ENCODE assay signal across 13 mouse cellular contexts in the genomic region with DNA sequence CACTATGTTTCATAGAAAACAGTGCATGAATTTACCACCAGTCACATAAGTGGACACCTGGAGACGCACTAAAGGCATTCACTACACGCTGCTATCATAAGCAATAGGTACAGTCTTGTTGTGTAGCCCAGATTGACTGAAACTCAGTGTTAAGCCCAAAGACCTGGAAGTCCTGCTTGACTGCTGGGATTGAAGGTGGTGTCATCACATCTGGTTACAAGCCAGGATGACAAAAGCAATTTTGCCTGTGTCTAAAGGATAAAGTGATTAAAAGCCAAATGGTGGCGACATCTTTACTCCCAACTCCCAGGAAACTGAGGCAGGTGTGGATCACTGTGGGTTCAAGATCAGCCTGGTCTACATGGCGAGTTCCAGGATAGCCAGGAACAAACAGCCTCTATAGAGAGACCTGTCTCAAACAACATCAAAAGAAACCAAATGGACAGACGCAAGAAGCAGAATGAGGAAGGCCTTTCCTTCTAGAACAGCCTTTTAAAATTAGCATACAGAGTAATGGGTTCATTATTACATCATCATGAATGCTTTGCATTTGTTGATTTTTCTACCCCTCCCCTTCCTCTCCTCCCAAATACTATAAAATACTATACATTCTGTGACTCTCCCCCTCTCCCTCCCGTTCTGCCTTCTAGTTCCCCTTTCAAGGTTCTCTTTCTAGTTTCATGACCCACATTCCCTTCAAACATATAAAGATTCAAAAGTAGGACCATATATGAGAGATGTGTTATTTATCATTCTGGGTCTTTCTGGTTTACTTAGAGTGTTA.
"Had no signal": no experiment of that assay in that cellular context is flagged by ENCODE, and none has a peak within 500 bp of the region (broad histone marks: within the 10 kb centered on the region; RNA-seq: fewer than 3 reads in every experiment).

No protein-coding gene starts in this region.

- DNase-seq: kidney, adult 8-10 months; kidney, postnatal 25 days; lung, adult 2 months; lung, postnatal 4 days; right cerebral cortex, postnatal 14 days had no signal

- H3K4me3 ChIP-seq: left cerebral cortex, adult 2 months; limb, embryonic 10.5 days; liver, embryonic 15.5 days; midbrain, embryonic 15.5 days; neural tube, embryonic 13.5 days had no signal

- H3K36me3 ChIP-seq: limb, embryonic 10.5 days; liver, embryonic 15.5 days; midbrain, embryonic 15.5 days; neural tube, embryonic 13.5 days had no signal

- H3K9me3 ChIP-seq: limb, embryonic 10.5 days; liver, embryonic 15.5 days; midbrain, embryonic 15.5 days; neural tube, embryonic 13.5 days had no signal

- ATAC-seq: intestine, postnatal 0 days; lung, postnatal 0 days; midbrain, embryonic 15.5 days had no signal

- H3K27me3 ChIP-seq: liver, embryonic 15.5 days; midbrain, embryonic 15.5 days; neural tube, embryonic 13.5 days had no signal

- H3K4me1 ChIP-seq: limb, embryonic 10.5 days; liver, embryonic 15.5 days; midbrain, embryonic 15.5 days; neural tube, embryonic 13.5 days had no signal

- H3K4me2 ChIP-seq: liver, embryonic 11.5 days; liver, embryonic 15.5 days; midbrain, embryonic 15.5 days; neural tube, embryonic 13.5 days had no signal

- H3K9ac ChIP-seq: liver, embryonic 15.5 days; midbrain, embryonic 15.5 days; neural tube, embryonic 13.5 days had no signal

- H3K27ac ChIP-seq: left cerebral cortex, adult 2 months; limb, embryonic 10.5 days; liver, embryonic 15.5 days; midbrain, embryonic 15.5 days; neural tube, embryonic 13.5 days had no signal
